Mouse (Mus musculus): Measurements from ENCODE around the gene Stk10. TPM values are rescaled to one million over a fixed set of nuclear protein-coding genes. Genes with fewer than 3 reads are reported as not detected.

The Stk10 gene
- polyA plus RNA-seq, 1 experiment from 2014 or later: 2.4 TPM

DNA sequence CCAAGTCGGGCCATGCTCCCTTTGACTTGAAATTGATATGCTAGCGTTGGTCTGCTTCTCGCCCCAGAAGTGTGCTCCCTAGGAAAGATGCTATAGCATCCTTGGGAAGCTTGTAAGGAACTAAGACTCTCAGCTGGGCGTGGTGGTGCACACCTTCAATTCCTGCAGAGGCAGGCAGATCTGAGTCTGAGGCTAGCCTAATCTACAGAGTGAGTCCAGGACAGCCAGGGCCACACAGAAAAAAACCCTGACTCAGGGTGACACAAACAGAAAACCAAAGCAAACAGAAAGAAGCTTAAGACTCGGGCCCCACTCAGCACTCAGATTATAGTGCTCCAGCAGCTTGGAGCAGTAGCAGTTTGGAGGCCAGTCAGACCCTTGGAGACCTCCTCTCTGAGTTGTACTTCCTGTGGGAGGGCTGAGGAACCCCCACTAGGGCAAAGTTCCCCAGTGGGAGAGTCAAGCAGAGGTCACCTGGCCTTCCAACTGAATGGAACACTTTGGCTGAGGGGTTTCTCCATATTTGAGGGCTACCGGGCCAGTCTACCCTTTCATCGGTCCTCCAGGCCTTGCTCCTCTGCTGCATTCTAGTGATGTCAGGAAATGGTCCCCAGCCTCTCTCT lies 1.5 kb downstream of the Stk10 start:
- DNase-seq (ENCODE audit: low spot score) (no peak), ATAC-seq (ENCODE audit: insufficient read depth, low FRiP score, low TSS enrichment) (no peak)
- Histone ChIP-seq H3K9ac (ENCODE audit: low read length) (no peak overlapping the region), H3K4me2 (ENCODE audit: low read depth) (peak overlapping the region; percentile 94), H3K4me3 (ENCODE audit: low read depth, low read length) (peak overlapping the region; percentile 66), H3K4me1 (ENCODE audit: control insufficient read depth, insufficient read depth, low read length) (peaks cover 18% of the 10 kb centered on the region), H3K36me3 (ENCODE audit: control insufficient read depth, insufficient read depth, low read length) (no peaks in the 10 kb centered on the region), H3K27me3 (ENCODE audit: control insufficient read depth, insufficient read depth, low read length) (no peaks in the 10 kb centered on the region), H3K27ac (ENCODE audit: low read depth, low read length) (no peak overlapping the region), H3K9me3 (ENCODE audit: control insufficient read depth, low read length) (no peaks in the 10 kb centered on the region)
- WGBS: 77% methylated on average over 7 of the region's 7 CpGs

GRCm38 (mm10) chr11:32535646-32536045 lies 2.5 kb downstream of the Stk10 start:
- Histone ChIP-seq H3K4me2 (ENCODE audit: low read depth) (no peak overlapping the region), H3K4me3 (ENCODE audit: low read depth, low read length) (no peak overlapping the region), H3K27ac (ENCODE audit: low read depth, low read length) (no peak overlapping the region), H3K9ac (ENCODE audit: low read length) (no peak overlapping the region), H3K27me3 (ENCODE audit: control insufficient read depth, insufficient read depth, low read length) (no peaks in the 10 kb centered on the region), H3K4me1 (ENCODE audit: control insufficient read depth, insufficient read depth, low read length) (peaks cover 18% of the 10 kb centered on the region), H3K9me3 (ENCODE audit: control insufficient read depth, low read length) (no peaks in the 10 kb centered on the region), H3K36me3 (ENCODE audit: control insufficient read depth, insufficient read depth, low read length) (no peaks in the 10 kb centered on the region)
- ATAC-seq (ENCODE audit: insufficient read depth, low FRiP score, low TSS enrichment) (no peak), DNase-seq (ENCODE audit: low spot score) (no peak)
- 98% methylated on average over 4 of the region's 4 CpGs for WGBS

GRCm38 (mm10) chr11:32536954-32537353 lies 3.8 kb downstream of the Stk10 start:
- 0 out of 2 replicates have a peak overlapping the region, but pooled peaks have one; percentile 45 for H3K27ac ChIP-seq (ENCODE audit: low read depth, low read length)
- H3K4me1 ChIP-seq (ENCODE audit: control insufficient read depth, insufficient read depth, low read length): peaks cover 18% of the 10 kb centered on the region
- WGBS: 34% methylated on average over 7 of the region's 7 CpGs
- no peak overlapping the region for H3K4me2 ChIP-seq (ENCODE audit: low read depth)
- H3K27me3 ChIP-seq (ENCODE audit: control insufficient read depth, insufficient read depth, low read length): no peaks in the 10 kb centered on the region
- no peak overlapping the region for H3K9ac ChIP-seq (ENCODE audit: low read length)
- H3K9me3 ChIP-seq (ENCODE audit: control insufficient read depth, low read length): no peaks in the 10 kb centered on the region
- H3K4me3 ChIP-seq (ENCODE audit: low read depth, low read length): no peak overlapping the region
- ATAC-seq (ENCODE audit: insufficient read depth, low FRiP score, low TSS enrichment) (peak; percentile 40; the same call in 1 of the 2 replicates), DNase-seq (ENCODE audit: low spot score) (peak; percentile 69)
- H3K36me3 ChIP-seq (ENCODE audit: control insufficient read depth, insufficient read depth, low read length): no peaks in the 10 kb centered on the region

GRCm38 (mm10) chr11:32538435-32538834 lies 5.3 kb downstream of the Stk10 start:
- H3K9ac ChIP-seq (ENCODE audit: low read length): no peak overlapping the region
- H3K27ac ChIP-seq (ENCODE audit: low read depth, low read length): no peak overlapping the region
- DNase-seq (ENCODE audit: low spot score) (no peak), ATAC-seq (ENCODE audit: insufficient read depth, low FRiP score, low TSS enrichment) (no peak)
- H3K27me3 ChIP-seq (ENCODE audit: control insufficient read depth, insufficient read depth, low read length): no peaks in the 10 kb centered on the region
- H3K4me3 ChIP-seq (ENCODE audit: low read depth, low read length): no peak overlapping the region
- 78% methylated on average over 6 of the region's 6 CpGs for WGBS
- no peaks in the 10 kb centered on the region for H3K9me3 ChIP-seq (ENCODE audit: control insufficient read depth, low read length)
- no peaks in the 10 kb centered on the region for H3K36me3 ChIP-seq (ENCODE audit: control insufficient read depth, insufficient read depth, low read length)
- H3K4me2 ChIP-seq (ENCODE audit: low read depth): peak overlapping the region; percentile 9; the same call in 1 of the 2 replicates
- peaks cover 25% of the 10 kb centered on the region for H3K4me1 ChIP-seq (ENCODE audit: control insufficient read depth, insufficient read depth, low read length)

- Histone ChIP-seq H3K36me3 (ENCODE audit: control insufficient read depth, insufficient read depth, low read length) (no peaks in the 10 kb centered on the region), H3K9me3 (ENCODE audit: control insufficient read depth, low read length) (no peaks in the 10 kb centered on the region), H3K4me3 (ENCODE audit: low read depth, low read length) (no peak overlapping the region), H3K4me2 (ENCODE audit: low read depth) (no peak overlapping the region), H3K27me3 (ENCODE audit: control insufficient read depth, insufficient read depth, low read length) (no peaks in the 10 kb centered on the region), H3K27ac (ENCODE audit: low read depth, low read length) (no peak overlapping the region), H3K4me1 (ENCODE audit: control insufficient read depth, insufficient read depth, low read length) (peaks cover 25% of the 10 kb centered on the region), H3K9ac (ENCODE audit: low read length) (no peak overlapping the region)
- 79% methylated on average over 4 of the region's 4 CpGs for whole genome bisulfite sequencing
- ATAC-seq (ENCODE audit: insufficient read depth, low FRiP score, low TSS enrichment) (no peak), DNase-seq (ENCODE audit: low spot score) (no peak)
These were observed 5.7 kb downstream of the Stk10 start for GRCm38 (mm10) chr11:32538846-32539245.

DNA sequence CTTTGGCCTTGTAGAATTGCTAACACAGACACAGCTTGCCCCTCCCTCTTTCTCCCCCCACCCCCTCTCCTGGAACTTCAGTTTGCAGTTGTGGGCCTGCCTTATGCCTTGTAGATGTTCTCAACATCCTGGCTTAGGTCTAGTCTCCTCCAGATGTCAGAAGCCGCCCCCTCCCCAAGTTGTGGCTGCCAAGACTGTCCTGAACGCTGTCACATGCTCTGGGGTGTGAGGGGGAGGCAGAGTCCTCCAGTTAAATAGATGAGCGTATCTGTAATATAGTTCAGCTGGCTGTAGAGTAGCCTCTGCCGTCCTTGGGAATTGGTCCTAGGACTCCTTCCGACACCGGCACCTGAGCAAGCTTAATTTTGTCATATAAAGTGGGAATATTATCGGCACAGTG lies 6.6 kb downstream of the Stk10 start:
- ATAC-seq (ENCODE audit: insufficient read depth, low FRiP score, low TSS enrichment) (no peak), DNase-seq (ENCODE audit: low spot score) (no peak)
- 88% methylated on average over 7 of the region's 7 CpGs for WGBS
- H3K9me3 ChIP-seq (ENCODE audit: control insufficient read depth, low read length): no peaks in the 10 kb centered on the region
- H3K4me1 ChIP-seq (ENCODE audit: control insufficient read depth, insufficient read depth, low read length): peaks cover 19% of the 10 kb centered on the region
- H3K27me3 ChIP-seq (ENCODE audit: control insufficient read depth, insufficient read depth, low read length): no peaks in the 10 kb centered on the region
- no peak overlapping the region for H3K27ac ChIP-seq (ENCODE audit: low read depth, low read length)
- no peak overlapping the region for H3K4me2 ChIP-seq (ENCODE audit: low read depth)
- no peak overlapping the region for H3K9ac ChIP-seq (ENCODE audit: low read length)
- no peaks in the 10 kb centered on the region for H3K36me3 ChIP-seq (ENCODE audit: control insufficient read depth, insufficient read depth, low read length)
- no peak overlapping the region for H3K4me3 ChIP-seq (ENCODE audit: low read depth, low read length)

- 82% methylated on average over 6 of the region's 6 CpGs for WGBS
- Histone ChIP-seq H3K4me3 (ENCODE audit: low read depth, low read length) (no peak overlapping the region), H3K9me3 (ENCODE audit: control insufficient read depth, low read length) (no peaks in the 10 kb centered on the region), H3K4me1 (ENCODE audit: control insufficient read depth, insufficient read depth, low read length) (peaks cover 19% of the 10 kb centered on the region), H3K9ac (ENCODE audit: low read length) (no peak overlapping the region), H3K36me3 (ENCODE audit: control insufficient read depth, insufficient read depth, low read length) (no peaks in the 10 kb centered on the region), H3K27ac (ENCODE audit: low read depth, low read length) (no peak overlapping the region), H3K4me2 (ENCODE audit: low read depth) (no peak overlapping the region), H3K27me3 (ENCODE audit: control insufficient read depth, insufficient read depth, low read length) (no peaks in the 10 kb centered on the region)
- ATAC-seq (ENCODE audit: insufficient read depth, low FRiP score, low TSS enrichment): no peak
- no peak for DNase-seq (ENCODE audit: low spot score)
These were observed 7.4 kb downstream of the Stk10 start for GRCm38 (mm10) chr11:32540463-32540862.

DNA sequence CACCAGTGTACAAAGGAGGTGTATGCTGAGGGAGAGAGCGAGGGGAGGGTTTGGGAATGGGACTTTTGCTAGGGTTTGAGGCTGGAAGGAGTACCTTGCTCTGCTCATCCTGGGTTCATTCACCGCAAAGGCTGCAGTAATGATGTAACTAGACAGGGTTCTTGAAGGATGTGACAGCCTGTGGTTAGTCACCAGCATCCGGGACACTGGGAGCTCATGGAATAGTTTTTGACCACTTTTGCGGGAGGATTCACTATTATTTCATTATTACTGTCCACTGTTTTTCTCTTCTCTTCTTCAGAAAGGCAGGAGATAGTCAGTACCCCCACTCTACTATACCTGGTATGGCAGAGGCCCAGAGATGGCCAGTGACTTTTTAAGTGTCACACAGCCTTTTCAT lies 9.1 kb downstream of the Stk10 start:
- Histone ChIP-seq H3K27ac (ENCODE audit: low read depth, low read length) (no peak overlapping the region), H3K4me2 (ENCODE audit: low read depth) (no peak overlapping the region), H3K9ac (ENCODE audit: low read length) (no peak overlapping the region), H3K27me3 (ENCODE audit: control insufficient read depth, insufficient read depth, low read length) (no peaks in the 10 kb centered on the region), H3K4me3 (ENCODE audit: low read depth, low read length) (no peak overlapping the region), H3K36me3 (ENCODE audit: control insufficient read depth, insufficient read depth, low read length) (no peaks in the 10 kb centered on the region), H3K9me3 (ENCODE audit: control insufficient read depth, low read length) (no peaks in the 10 kb centered on the region), H3K4me1 (ENCODE audit: control insufficient read depth, insufficient read depth, low read length) (peaks cover 19% of the 10 kb centered on the region)
- no peak for DNase-seq (ENCODE audit: low spot score)
- WGBS: 93% methylated on average over 4 of the region's 4 CpGs
- no peak for ATAC-seq (ENCODE audit: insufficient read depth, low FRiP score, low TSS enrichment)

GRCm38 (mm10) chr11:32542687-32543411 lies 9.7 kb downstream of the Stk10 start:
- H3K36me3 ChIP-seq (ENCODE audit: control insufficient read depth, insufficient read depth, low read length): no peaks in the 10 kb centered on the region
- 61% methylated on average over 2 of the region's 3 CpGs for WGBS
- H3K9me3 ChIP-seq (ENCODE audit: control insufficient read depth, low read length): no peaks in the 10 kb centered on the region
- no peak overlapping the region for H3K4me2 ChIP-seq (ENCODE audit: low read depth)
- ATAC-seq (ENCODE audit: insufficient read depth, low FRiP score, low TSS enrichment): no peak
- no peak overlapping the region for H3K9ac ChIP-seq (ENCODE audit: low read length)
- no peak overlapping the region for H3K27ac ChIP-seq (ENCODE audit: low read depth, low read length)
- H3K4me3 ChIP-seq (ENCODE audit: low read depth, low read length): no peak overlapping the region
- H3K4me1 ChIP-seq (ENCODE audit: control insufficient read depth, insufficient read depth, low read length): peaks cover 16% of the 10 kb centered on the region
- H3K27me3 ChIP-seq (ENCODE audit: control insufficient read depth, insufficient read depth, low read length): no peaks in the 10 kb centered on the region
- DNase-seq (ENCODE audit: low spot score): no peak

All from neural tube, embryonic 11.5 days (tissue).